Mouse (Mus musculus) forelimb bud, embryonic 11.5 days (tissue): ENCODE data around the gene Prr23a2.

ENCODE experiments used
- DNase-seq: peaks from one replicate; pipeline ENCODE4 v3.0.0-alpha.2; 2012; ENCODE audit warnings: low read depth, low spot score

Prr23a2 gene

GRCm38 (mm10) chr9:98856210-98856609, at the start of gene Prr23a2:
Gene Prr23a2 (plus strand): TSS chr9:98856494.
- no peak for DNase-seq

GRCm38 (mm10) chr9:98807631-98808030, 48.7 kb upstream of the Prr23a2 start:
- DNase-seq = no peak

GRCm38 (mm10) chr9:98809526-98809925, 46.8 kb upstream of the Prr23a2 start:
- DNase-seq = peak; percentile 37

GRCm38 (mm10) chr9:98816066-98816465, 40.2 kb upstream of the Prr23a2 start:
- DNase-seq = no peak

- no peak for DNase-seq
Measured at GRCm38 (mm10) chr9:98817592-98817991, 38.7 kb upstream of the Prr23a2 start.

GRCm38 (mm10) chr9:98818971-98819370, 37.3 kb upstream of the Prr23a2 start:
- DNase-seq = no peak

GRCm38 (mm10) chr9:98819481-98819880, 36.8 kb upstream of the Prr23a2 start:
- DNase-seq = no peak

- DNase-seq = no peak
Measured at GRCm38 (mm10) chr9:98820461-98820860, 35.8 kb upstream of the Prr23a2 start.

GRCm38 (mm10) chr9:98821067-98821466, 35.2 kb upstream of the Prr23a2 start:
- DNase-seq = no peak

- DNase-seq = no peak
Measured at GRCm38 (mm10) chr9:98823805-98824204, 32.5 kb upstream of the Prr23a2 start.

- DNase-seq = no peak
Measured at GRCm38 (mm10) chr9:98829508-98829907, 26.8 kb upstream of the Prr23a2 start.

- DNase-seq = no peak
Measured at GRCm38 (mm10) chr9:98837537-98838074, 18.7 kb upstream of the Prr23a2 start.

- no peak for DNase-seq
Measured at GRCm38 (mm10) chr9:98842117-98842516, 14.2 kb upstream of the Prr23a2 start, which contains the start of gene Prr23a1. Gene Prr23a1 (plus strand): TSS chr9:98842503.

- DNase-seq = peak; percentile 24
Measured at GRCm38 (mm10) chr9:98863463-98863862, 7.2 kb downstream of the Prr23a2 start.

GRCm38 (mm10) chr9:98864571-98864970, 8.3 kb downstream of the Prr23a2 start, which contains the start of gene Prr23a3:
Gene Prr23a3 (plus strand): TSS chr9:98864767.
- DNase-seq = no peak

- no peak for DNase-seq
Measured at GRCm38 (mm10) chr9:98901486-98901885, 45.2 kb downstream of the Prr23a2 start.

- no peak for DNase-seq
Measured at GRCm38 (mm10) chr9:98902819-98903218, 46.5 kb downstream of the Prr23a2 start, which contains the start of gene 7420426K07Rik. Gene 7420426K07Rik (plus strand): TSS chr9:98903119.
